Mouse (Mus musculus) layer of hippocampus, adult 2 months (tissue): ENCODE measurements at regions not wholly inside any gene's neighbourhood (a gene's known extent, or its start where the extent isn't known, plus 50 kb on each side); places are given as distances from the start of the nearest gene placed in this dataset.
"Not testable (repeated sequence)": the region's sequence is repeated elsewhere in the genome, so short reads cannot be mapped to it uniquely, and the experiment has no call there.

Experiments
- DNase-seq, 2 experiments: peaks; one replicate each; pipeline ENCODE4 v3.0.0; 2022; ENCODE audit warnings: low spot score in 2 of 2
- H3K27ac ChIP-seq: fragments of 200-600 bp; 2 replicates; pipeline ENCODE4 v1.8.1; 2022
- H3K4me3 ChIP-seq: fragments of 200-600 bp; 2 replicates; pipeline ENCODE4 v1.8.1; 2022; ENCODE audit warnings: mild to moderate bottlenecking
- CTCF ChIP-seq: fragments of 200-600 bp; conservative IDR thresholded peaks from 2 replicates; pipeline ENCODE4 v1.8.1; 2022; ENCODE audit warnings: antibody characterized with exemption, mild to moderate bottlenecking, moderate library complexity

- peak in 1 of 2 experiments; percentile 23 for DNase-seq
These were observed 184.0 kb downstream of the Frk start for GRCm38 (mm10) chr10:34667203-34667602.

GRCm38 (mm10) chr10:34667735-34668439 is 184.7 kb downstream of the Frk start:
- no peak overlapping the region for H3K27ac ChIP-seq
- no peak for TF ChIP-seq CTCF
- no peak overlapping the region for H3K4me3 ChIP-seq
- no peak for DNase-seq

More at GRCm38 (mm10) chr10:34667203-34667602, 184.0 kb downstream of the Frk start:
- Histone ChIP-seq H3K27ac (no peak overlapping the region), H3K4me3 (no peak overlapping the region)
- no peak for TF ChIP-seq CTCF

- TF ChIP-seq CTCF = no peak
- H3K4me3 ChIP-seq = no peak overlapping the region
- H3K27ac ChIP-seq = no peak overlapping the region
- no peak for DNase-seq
These were observed 188.6 kb downstream of the Frk start for GRCm38 (mm10) chr10:34671791-34672190.

DNA sequence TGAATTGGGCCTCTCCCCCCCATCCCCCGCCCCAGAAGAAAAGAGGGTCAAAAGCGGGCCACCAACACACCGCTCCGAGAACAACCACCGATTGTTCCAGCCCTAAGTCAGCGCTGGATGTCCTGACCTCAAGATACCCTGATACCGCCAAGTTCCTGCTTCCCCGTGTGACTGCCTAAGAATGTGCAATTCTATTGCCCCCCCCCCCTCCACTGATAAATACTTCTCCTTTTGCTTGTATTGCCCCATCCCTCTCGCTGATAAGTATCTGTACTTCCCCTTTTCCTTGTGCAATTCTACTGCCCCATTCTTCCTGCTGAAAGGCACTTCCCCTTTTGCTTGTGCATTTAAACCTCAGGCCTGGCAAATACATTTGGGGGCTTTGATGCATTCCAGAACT is 216.2 kb downstream of the Frk start:
- not testable (repeated sequence) for H3K4me3 ChIP-seq, DNase-seq, H3K27ac ChIP-seq

GRCm38 (mm10) chr10:34701956-34702355 is 218.8 kb downstream of the Frk start:
- TF ChIP-seq CTCF = no peak
- Histone ChIP-seq H3K4me3 (no peak overlapping the region), H3K27ac (no peak overlapping the region)
- DNase-seq = no peak

DNA sequence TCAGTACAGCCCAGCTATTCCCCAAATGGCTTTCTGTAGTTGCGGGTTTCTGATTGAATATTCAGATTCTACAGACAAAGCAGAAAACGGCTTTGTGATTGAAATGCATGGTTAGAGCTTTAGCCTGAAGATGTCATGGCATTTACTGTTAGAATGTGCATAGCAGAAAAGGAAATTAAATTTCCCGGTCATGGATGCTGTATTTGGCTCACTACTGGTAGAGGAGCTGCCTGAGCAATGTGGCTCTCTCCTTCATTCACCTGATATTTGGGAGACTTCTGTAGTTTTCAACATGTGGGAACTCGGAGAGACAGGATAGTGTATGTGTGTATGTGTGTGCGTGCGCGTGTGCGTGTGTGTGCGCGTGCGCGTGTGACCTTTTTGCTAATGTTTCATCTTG is 222.2 kb downstream of the Frk start:
- no peak for TF ChIP-seq CTCF
- Histone ChIP-seq H3K27ac (no peak overlapping the region), H3K4me3 (no peak overlapping the region)
- DNase-seq = no peak

- no peak for TF ChIP-seq CTCF
- no peak overlapping the region for H3K4me3 ChIP-seq
- no peak overlapping the region for H3K27ac ChIP-seq
- DNase-seq = no peak
These were observed 248.1 kb downstream of the Frk start for GRCm38 (mm10) chr10:34731249-34731648.

- no peak for TF ChIP-seq CTCF
- no peak for DNase-seq
- Histone ChIP-seq H3K27ac (no peak overlapping the region), H3K4me3 (no peak overlapping the region)
These were observed 279.2 kb downstream of the Frk start for GRCm38 (mm10) chr10:34762426-34762825.

GRCm38 (mm10) chr10:34792099-34792498 is 308.9 kb downstream of the Frk start:
- TF ChIP-seq CTCF = no peak
- DNase-seq = no peak
- Histone ChIP-seq H3K4me3 (no peak overlapping the region), H3K27ac (no peak overlapping the region)

DNA sequence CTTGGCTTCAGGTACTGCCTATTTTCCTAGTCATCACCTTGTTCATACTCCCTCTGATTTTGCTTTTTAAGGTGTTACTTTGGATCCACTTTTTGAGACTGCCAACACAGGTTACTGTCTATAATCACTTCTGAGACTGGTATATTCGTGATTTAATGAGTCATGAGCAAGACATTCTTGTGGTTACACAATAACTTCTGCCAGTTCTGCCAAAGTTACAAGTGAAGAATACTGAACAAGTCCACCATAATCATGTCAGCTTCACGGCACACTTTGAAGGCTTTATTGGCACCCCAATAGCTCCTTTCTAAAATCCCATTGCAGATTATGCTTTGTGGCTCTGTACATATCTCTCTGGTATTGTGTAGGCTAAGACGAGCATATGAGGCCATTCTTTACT is 327.9 kb downstream of the Frk start:
- Histone ChIP-seq H3K4me3 (no peak overlapping the region), H3K27ac (no peak overlapping the region)
- no peak for DNase-seq
- no peak for TF ChIP-seq CTCF

DNA sequence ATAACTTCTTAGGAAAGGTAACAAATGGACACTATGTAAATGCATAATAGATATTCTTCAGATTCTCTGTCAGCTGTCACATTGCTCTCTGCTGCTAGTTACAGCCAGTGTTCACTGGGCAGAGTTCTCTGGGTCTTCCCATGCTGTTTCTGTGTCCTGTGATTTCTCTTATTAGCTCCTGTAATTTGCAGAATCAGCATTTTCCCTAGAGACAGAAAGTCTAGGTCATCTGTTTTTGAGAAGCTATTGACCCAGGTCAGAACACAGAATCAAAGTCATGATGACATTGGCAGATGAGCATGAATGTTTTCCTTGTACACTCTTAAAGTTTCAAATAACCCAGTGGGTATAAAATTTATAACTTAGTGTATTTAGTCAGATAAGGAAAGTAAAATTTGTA is 340.9 kb downstream of the Frk start:
- Histone ChIP-seq H3K4me3 (no peak overlapping the region), H3K27ac (no peak overlapping the region)
- no peak for TF ChIP-seq CTCF
- no peak for DNase-seq

GRCm38 (mm10) chr10:34842015-34842504 is 358.9 kb downstream of the Frk start:
- DNase-seq = peak in 1 of 2 experiments; percentile 42
- TF ChIP-seq CTCF = no peak
- Histone ChIP-seq H3K4me3 (no peak overlapping the region), H3K27ac (no peak overlapping the region)

DNA sequence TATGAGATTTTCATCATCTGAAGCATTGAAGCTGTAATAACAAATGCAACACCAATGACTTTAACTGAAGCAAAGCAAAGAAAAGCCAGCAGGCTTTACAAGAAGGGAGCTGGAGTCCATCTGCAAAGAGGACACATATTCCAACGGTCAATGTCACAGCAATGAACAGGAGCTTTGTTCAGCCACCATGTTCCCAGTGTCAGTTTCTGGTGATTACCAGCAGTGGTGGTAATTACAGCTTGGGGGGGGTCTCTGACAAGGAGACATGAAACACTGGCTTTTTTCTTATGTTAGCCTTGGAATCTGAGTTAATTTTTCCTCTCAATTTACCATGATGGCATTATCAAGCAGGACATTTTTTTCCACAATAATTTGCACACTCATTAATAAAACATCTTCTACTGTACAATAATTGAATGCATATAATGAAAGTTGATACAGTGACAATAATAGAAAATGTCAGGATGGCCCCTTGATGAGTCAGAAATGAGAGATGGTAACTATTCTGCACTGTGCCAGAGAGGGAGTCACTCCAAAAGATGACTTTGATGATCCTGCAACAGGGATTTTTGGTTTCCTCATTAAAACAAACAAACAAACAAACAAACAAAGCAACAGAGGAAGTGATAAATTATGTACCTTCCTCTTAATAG is 373.4 kb downstream of the Frk start:
- no peak overlapping the region for H3K27ac ChIP-seq
- no peak for DNase-seq
- H3K4me3 ChIP-seq = no peak overlapping the region
- no peak for TF ChIP-seq CTCF

DNA sequence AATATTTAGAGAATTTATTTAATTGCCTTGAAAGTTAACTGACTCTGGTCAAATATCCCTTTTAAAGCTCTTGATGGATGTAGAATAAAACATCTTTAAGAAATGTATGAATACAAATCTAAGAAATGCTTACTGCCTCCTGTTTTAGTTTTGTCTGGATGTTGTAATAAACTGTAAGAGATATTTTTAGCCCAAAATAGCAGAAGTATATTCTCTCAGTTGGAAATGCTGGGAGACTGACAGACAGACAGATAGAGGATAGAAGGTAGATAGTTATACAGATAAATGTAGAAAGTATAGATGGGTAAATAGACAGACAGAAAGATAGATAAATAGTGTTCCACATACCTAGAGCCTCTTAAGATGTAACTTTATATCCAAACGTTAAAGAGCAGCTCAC is 379.5 kb downstream of the Frk start:
- DNase-seq = no peak
- Histone ChIP-seq H3K4me3 (no peak overlapping the region), H3K27ac (no peak overlapping the region)
- TF ChIP-seq CTCF = no peak
